Mouse (Mus musculus) brain, embryonic 14.5 days (tissue): ENCODE data around the gene Cybb. TPM values are rescaled to one million over a fixed set of nuclear protein-coding genes. Genes with fewer than 3 reads are reported as not detected.

Source experiments
- DNase-seq: peaks from one replicate; pipeline ENCODE4 v3.0.0-alpha.2; 2011; ENCODE audit warnings: low read depth
- CTCF ChIP-seq: fragments of 200-500 bp; IDR thresholded peaks from 2 replicates; pipeline ENCODE4 v1.5.1; 2012; ENCODE audit warnings: inconsistent platforms, mild to moderate bottlenecking, moderate library complexity, borderline replicate concordance; ENCODE audit not compliant: insufficient read depth, insufficient read length; ENCODE audit errors: extremely low read depth
- POLR2A ChIP-seq: fragments of 200-500 bp; IDR thresholded peaks from 2 replicates; pipeline ENCODE4 v1.6.1; 2012; ENCODE audit warnings: mild to moderate bottlenecking, inconsistent platforms, borderline replicate concordance; ENCODE audit not compliant: poor library complexity, insufficient read depth, insufficient read length, severe bottlenecking; ENCODE audit errors: extremely low read depth
- polyA plus RNA-seq: library from polyadenylated mRNA; depleted of rRNA; stranded (reverse); fragments of >200 nt; gene quantifications from 2 replicates; pipeline ENCODE4 v1.2.3, GENCODE M21; 2012; rRNA removed

The Cybb gene
- polyA plus RNA-seq, 1 experiment, result 0.40 TPM

DNA sequence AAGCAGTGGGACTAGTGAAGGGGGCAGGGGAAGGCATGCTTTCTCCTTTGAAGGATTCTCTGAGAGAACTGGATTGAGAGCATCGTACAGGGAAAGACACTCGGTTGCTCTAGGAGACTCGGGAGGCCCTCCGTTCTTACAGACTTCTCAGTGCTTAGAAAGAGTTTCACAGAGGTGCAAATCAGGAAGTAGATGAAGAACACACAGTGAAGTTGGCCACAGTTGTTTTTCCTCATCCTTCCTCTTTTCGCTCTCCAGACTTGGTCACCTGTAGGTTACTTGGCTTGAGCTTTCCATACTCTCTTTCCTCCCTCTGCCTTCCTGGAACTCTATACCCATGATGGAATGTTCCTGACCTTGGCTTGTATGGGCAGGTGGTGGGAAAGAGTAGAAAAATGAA, 35.2 kb downstream of the Cybb start:
- no peak for TF ChIP-seq CTCF
- TF ChIP-seq POLR2A, result no peak
- DNase-seq, result no peak

DNA sequence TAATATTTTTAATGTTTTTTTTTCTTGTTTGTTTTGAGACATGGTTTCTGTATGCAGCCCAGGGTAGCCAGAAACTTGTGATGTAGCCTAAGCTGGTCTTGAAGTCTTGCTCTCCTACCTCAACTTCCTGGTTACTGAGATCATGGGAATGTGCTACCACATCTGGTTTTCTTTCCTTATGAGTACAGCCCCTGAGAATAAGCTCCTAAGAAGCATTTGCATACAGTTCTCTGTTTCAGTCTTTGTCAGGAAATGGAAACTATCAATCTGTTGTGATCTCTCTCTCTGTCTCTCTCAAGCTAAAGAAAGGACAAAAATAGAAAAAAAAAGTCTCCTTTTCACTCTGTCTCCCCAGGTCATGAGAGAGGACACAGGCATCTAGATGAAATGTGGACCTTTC, 40.3 kb downstream of the Cybb start:
- no peak for DNase-seq
- TF ChIP-seq CTCF (no peak), POLR2A (no peak)

DNA sequence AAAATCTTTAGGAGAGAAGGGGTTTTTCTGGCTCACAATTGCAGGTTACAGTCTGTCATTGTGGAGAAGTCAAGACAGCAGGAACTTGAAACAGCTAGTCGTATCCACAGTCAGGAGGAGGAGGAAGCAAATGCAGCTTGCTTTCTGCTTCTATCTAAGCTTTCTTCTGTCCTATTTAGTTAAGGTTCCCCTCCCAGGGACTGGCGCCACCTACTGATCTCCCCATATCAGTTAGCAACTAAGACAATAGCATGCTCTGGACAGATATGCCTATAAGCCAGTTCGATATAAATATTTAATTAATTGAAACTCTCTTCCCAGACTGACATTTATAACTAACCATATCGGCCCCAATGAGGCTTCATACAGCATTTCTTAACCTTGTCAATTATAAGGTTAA, 46.5 kb downstream of the Cybb start:
- peak; percentile 3 for DNase-seq
- TF ChIP-seq POLR2A, result no peak

DNA sequence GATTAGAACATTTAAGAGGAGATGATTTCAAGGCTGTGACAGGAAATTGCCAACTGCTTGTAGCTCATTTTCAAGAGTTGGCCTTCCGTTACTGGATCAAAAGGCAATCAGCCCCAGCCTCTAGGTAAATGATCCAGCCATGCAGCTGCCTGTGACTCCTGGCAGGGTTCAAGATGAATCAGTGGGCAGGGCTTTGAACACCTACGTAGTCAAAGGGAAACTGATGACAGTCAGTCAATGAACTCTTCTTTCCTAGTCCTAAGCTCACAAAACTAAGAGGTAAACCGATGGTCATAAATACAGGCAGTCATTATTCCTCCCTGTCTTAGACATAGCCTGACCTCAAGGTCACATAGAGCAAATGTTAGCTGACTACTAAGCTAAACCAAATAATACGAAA, 47.0 kb downstream of the Cybb start:
- no peak for TF ChIP-seq POLR2A
- no peak for TF ChIP-seq CTCF
- DNase-seq, result no peak

DNA sequence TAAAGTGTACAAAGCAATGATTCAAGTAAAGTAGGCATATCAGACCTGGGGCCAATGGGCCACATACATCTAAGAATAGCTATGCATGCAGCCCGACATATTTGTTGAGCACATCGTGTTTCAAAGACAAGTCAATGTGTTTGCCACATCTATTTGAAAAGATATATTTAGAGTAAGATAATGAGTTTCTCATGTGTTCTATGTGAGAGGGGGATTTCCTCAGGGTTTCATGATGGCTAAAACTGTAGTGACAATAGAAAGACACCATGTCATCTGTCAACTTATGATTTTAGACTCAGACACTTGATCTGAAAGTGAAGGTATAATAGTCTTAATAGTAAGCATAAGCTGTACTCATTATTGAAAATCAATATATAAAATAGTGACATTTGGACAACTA, 48.3 kb downstream of the Cybb start:
- no peak for DNase-seq
- TF ChIP-seq POLR2A (no peak), CTCF (no peak)

DNA sequence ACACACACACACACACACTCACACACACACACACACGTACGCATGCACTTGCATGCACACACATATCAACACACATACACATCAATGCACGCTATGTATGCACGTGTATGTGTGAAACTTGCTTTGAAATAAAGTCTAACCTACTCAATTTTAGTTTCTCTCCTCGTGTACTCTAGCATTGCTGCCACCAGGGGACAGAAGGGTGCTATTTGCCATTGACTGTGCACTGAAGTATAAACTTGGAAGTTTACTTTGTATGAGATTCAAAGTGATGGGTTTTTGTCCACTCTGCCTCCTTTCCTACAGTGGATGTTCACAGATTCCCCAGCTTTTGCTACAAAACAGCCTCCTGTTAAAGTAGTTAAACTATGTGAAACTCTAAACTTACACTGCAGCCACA, 73.7 kb downstream of the Cybb start:
- no peak for DNase-seq
- no peak for TF ChIP-seq POLR2A
- TF ChIP-seq CTCF, result no peak

Other genes starting within 250 kb of the Cybb start
- gene Gm14862, start 230.9 kb downstream of the Cybb start, polyA plus RNA-seq, result not detected in 2 replicates
- 3.5 and 5.1 TPM in 2 replicates for gene Xk, start 215.0 kb downstream of the Cybb start, polyA plus RNA-seq
- gene H2al1m, start 204.0 kb downstream of the Cybb start, polyA plus RNA-seq, result 0.43 and 0.46 TPM in 2 replicates
- not detected in 2 replicates for gene H2al1k, start 137.1 kb downstream of the Cybb start, polyA plus RNA-seq
- gene H2al1o, start 84.6 kb upstream of the Cybb start, polyA plus RNA-seq, result not detected in 2 replicates
- 25.0 and 29.2 TPM in 2 replicates for gene Dynlt3, start 175.2 kb upstream of the Cybb start, polyA plus RNA-seq